Mouse (Mus musculus): ENCODE results near the gene Schip1. TPM values are rescaled to one million over a fixed set of nuclear protein-coding genes. Genes with fewer than 3 reads are reported as not detected.

The Schip1 gene
- polyA plus RNA-seq, 2 experiments from 2014 or later, result not detected

- ATAC-seq, result no peak
Observed at GRCm38 (mm10) chr3:68271881-68272280, 207.3 kb downstream of the Schip1 start.

GRCm38 (mm10) chr3:68282844-68283594, 218.4 kb downstream of the Schip1 start:
- ATAC-seq, result no peak

GRCm38 (mm10) chr3:68283595-68283991, 219.0 kb downstream of the Schip1 start:
- ATAC-seq, result no peak

GRCm38 (mm10) chr3:68284500-68284899, 219.9 kb downstream of the Schip1 start:
- ATAC-seq, result no peak

GRCm38 (mm10) chr3:68296752-68297151, 232.2 kb downstream of the Schip1 start:
- ATAC-seq, result no peak

GRCm38 (mm10) chr3:68305647-68306046, 241.0 kb downstream of the Schip1 start:
- ATAC-seq, result no peak

- ATAC-seq, result no peak
Observed at GRCm38 (mm10) chr3:68306726-68307125, 242.1 kb downstream of the Schip1 start.

- no peak for ATAC-seq
Observed at GRCm38 (mm10) chr3:68325575-68325974, 261.0 kb downstream of the Schip1 start.

- no peak for ATAC-seq
Observed at GRCm38 (mm10) chr3:68332515-68332914, 267.9 kb downstream of the Schip1 start.

GRCm38 (mm10) chr3:68335501-68335900, 270.9 kb downstream of the Schip1 start:
- no peak for ATAC-seq

GRCm38 (mm10) chr3:68350624-68351023, 286.0 kb downstream of the Schip1 start:
- ATAC-seq, result no peak

- no peak for ATAC-seq
Observed at GRCm38 (mm10) chr3:68351461-68351860, 286.9 kb downstream of the Schip1 start.

GRCm38 (mm10) chr3:68352961-68353360, 288.4 kb downstream of the Schip1 start:
- no peak for ATAC-seq

GRCm38 (mm10) chr3:68353492-68353891, 288.9 kb downstream of the Schip1 start:
- no peak for ATAC-seq

- no peak for ATAC-seq
Observed at GRCm38 (mm10) chr3:68356516-68356915, 291.9 kb downstream of the Schip1 start.

GRCm38 (mm10) chr3:68368029-68368428, 303.4 kb downstream of the Schip1 start:
- ATAC-seq, result no peak

GRCm38 (mm10) chr3:68372925-68373324, 308.3 kb downstream of the Schip1 start:
- ATAC-seq, result no peak

GRCm38 (mm10) chr3:68375100-68375508, 310.5 kb downstream of the Schip1 start:
- no peak for ATAC-seq

GRCm38 (mm10) chr3:68377452-68378198, 313.0 kb downstream of the Schip1 start:
- ATAC-seq, result no peak

GRCm38 (mm10) chr3:68378799-68379198, 314.2 kb downstream of the Schip1 start:
- ATAC-seq, result no peak

GRCm38 (mm10) chr3:68379242-68379641, 314.6 kb downstream of the Schip1 start:
- no peak for ATAC-seq

- ATAC-seq, result no peak
Observed at GRCm38 (mm10) chr3:68383672-68384071, 319.1 kb downstream of the Schip1 start.

GRCm38 (mm10) chr3:68385544-68385943, 320.9 kb downstream of the Schip1 start:
- no peak for ATAC-seq

- no peak for ATAC-seq
Observed at GRCm38 (mm10) chr3:68388023-68388422, 323.4 kb downstream of the Schip1 start.
